Mouse (Mus musculus) left cerebral cortex, adult 11 months (tissue): ENCODE measurements around the gene Fam107b.

Experiments
- DNase-seq: peaks from one replicate; pipeline ENCODE4 v3.0.0; 2022; ENCODE audit warnings: low spot score

The Fam107b gene

DNA sequence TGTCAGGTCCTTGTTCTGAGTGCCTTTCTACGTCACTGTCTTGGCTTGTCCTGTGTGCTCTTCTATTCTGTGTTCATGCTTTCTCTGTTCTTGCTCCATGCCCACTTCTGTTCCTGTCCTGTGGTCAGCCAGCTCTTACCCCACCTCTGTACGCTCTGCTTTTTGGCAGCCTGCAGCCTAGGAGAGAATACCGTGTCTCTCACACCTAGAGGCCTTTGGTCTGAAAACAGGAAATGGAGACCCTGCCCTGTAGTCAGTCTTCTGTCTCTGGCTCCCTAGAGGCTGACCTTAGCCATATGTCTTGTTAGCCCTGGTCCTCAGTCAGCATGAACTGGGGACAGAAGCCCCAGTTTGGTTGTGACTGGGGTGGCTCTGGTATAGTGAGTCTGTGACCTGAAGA lies 170.0 kb downstream of the Fam107b start:
- no peak for DNase-seq

DNA sequence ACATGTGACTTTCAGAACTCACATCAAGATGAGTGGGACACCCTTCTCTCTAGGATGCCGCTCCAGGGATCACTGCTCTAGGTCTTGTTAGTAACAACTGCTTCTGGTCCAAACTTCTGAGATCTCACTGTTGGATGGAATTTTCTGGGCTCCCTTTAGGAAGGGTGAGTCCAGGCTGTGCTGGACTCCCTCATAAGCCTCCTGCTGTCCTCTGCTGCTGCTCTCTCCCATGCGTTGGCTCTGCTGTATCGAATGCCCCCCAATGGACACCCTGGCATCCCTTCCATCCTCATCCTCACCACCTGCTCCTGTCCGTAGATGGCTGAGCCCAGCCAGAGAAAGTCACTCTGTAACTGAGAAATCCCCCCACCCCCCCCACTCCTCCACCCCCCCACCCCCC lies 170.4 kb downstream of the Fam107b start:
- no peak for DNase-seq

DNA sequence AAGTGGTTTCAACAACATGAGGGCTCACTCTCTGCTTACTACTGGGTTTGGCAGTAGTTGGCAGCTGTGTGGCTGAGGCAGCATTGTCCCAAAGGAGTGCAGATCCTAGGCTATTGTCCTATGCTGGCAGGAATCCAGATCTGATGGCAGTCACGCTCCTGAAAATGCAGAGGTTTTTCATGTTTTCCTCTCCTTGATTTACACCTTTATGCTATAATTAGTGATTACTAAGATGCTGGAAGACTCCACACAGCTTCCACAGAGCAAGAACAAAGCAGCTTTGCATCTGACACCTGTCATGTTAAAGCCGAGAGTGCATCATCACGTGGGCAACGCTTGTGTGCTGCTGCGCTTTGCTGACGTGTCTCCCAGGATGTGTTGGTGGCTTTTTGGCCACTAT lies 172.2 kb downstream of the Fam107b start:
- no peak for DNase-seq

DNA sequence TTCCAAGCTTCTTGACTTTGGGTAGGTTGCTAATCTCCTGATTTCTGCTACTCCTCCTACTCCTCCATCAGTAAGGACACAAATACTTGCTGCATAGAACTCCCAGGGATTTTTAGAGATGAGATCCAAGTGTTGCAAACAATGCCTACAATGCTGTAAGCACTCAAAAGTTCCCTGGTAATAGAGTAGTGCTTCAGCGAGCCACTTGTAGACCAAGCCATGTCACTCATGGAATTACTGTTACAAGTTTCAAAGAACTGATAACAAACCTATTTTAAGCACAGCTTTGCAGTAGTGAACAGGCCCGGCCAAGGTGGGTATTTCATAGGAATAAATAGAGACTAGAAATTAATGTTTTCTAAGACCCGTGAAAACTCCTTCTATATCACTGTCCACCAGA lies 174.8 kb downstream of the Fam107b start:
- no peak for DNase-seq

DNA sequence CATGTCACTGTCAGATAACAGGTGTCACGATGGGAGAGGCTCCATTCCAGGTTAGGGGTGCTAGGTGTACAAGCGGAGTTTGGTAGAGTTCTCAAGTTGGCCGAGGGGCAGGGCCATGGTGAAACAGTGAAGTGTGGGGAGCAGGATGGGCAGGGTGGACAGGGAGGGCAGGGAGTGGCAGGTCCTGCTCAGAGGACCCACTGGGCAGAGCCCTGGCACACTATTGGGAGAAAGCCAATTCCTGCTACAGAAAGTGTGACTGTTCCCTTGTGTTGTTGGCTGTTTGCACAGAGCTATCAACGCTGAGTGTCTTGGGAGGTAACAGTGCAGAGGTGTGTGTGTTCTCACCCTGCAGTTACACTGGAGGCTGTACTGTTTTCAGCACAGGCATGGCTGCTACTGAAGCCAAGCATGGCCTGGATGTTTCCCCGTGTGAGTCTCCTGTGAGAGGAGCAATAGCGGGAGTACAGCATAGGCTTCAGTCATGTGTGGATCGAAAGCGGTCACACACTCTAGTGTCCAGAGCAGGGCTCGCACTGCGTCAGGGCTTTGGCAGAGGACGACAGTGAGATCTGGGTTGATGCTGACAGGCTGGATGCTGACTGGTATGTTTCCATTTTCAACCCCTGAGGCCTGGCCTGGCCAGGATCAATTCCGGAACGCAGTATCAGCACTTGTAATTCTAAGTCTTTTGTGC lies 175.8 kb downstream of the Fam107b start:
- no peak for DNase-seq

DNA sequence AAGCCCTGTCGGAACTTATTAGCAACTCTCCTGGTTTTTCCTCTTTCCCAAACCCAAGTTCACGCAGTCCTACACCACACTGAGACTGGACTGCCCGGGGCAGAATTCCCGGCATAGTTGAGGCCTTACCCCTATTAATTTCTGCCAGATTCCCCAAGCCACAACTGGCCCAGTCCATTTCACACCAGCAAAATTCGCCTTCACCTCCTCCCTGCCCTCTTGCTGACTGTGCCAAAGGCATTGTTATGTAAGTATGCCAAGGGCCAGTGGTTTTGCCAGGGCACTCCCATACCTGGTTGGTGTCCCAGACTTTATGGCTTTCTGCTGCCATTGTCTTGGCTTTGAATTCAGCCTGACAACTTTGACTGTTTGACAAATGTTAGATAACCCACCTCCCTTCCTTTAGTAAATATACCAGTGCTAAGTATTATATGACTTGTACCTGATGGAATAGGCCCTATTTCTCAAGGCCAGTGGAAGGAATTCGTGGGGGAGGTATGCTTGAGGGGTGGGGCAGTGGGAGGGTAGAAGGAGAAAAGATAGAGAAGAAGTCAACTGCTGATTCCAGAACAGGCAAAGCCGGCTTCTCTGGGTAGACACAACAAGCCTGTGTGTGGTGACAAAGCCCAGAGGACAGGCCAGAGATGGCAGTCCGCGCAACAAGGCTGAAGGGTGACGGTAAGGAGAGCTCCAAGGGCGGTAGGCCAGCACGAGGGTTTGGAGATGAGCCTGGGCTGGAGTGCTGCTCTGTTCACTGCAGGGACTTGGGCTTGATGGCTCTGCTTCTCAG lies 178.6 kb downstream of the Fam107b start:
- DNase-seq: no peak

DNA sequence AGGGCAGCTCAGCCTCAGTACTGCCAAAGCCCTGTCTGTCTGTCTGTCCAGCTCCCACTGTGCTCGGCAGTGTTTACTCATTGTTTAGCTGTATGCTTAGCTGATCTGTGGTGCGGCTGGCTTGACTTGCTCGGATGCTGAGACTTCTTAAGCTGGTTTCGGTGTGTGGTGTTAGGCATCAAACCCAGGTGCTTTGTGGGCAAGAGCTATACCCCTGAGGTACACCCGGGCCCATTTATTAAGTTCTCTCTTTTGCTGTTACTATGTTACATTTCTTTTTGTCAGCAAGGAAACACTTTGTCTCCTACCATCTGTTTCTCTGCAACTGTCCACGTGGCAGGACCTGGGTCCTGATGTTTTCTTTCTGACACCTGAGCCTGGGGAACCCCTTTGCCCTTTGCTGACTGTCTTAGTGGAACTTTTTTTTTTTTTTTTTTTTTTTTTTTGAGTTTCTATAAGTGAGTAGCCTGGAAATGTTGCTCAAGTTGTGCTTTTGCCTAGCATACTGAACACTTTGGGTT lies 179.3 kb downstream of the Fam107b start:
- no peak for DNase-seq

DNA sequence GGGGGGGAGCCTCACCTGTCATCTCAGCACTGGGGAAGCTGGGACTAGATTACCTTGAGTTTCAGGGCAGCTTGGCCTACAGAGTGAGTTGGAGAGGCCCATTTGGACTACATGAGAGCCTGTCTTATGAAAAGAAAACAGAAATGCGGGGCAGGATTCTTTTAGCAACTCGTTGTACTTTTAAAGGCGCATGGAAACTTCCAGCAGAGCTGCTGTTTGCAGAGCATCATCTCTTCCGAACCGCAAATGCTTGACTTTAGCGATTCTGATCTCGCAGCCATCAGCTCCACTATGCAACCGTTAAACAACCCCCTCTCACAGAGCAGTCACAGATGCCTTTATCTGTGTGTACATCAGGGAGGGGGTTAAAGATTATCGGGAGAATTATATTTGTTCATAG lies 179.8 kb downstream of the Fam107b start:
- DNase-seq: no peak

DNA sequence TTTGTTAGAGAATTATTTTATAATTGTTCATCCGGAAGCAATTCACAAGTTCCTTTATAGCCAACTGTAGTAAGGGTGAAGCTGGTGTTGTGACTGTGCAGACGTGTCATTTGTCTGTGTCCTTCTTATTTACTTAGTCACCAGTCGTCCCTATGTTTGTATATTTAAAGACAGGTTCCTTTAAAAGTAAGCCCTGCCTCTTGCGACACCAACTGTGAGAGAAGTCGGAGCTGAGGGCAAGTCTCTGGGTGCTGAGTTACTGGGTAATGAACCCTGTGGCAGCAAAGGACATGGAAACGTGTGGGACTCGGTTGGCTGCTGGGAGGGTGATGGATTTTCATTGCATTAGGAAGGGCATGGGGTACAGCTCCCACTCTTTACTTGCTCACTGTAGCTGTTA lies 182.1 kb downstream of the Fam107b start:
- no peak for DNase-seq

DNA sequence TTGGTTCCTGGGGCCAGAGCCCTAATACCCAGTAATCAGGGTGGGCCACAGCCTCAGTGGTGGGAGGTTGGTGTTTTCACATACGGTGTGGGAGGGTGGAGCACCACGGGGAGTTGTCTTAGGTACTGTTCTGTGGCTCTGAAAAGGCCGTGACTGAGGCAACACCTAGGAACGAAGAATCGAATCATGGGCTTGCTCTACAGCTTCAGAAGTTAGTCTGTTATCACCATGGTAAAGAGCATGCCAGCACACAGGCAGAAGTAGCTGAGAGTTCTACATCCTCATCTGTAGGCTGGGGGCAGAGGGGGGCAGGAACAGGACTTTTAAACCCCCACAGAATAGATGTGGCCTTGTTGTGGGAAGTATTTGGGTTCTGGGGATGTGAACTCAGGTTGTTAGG lies 182.6 kb downstream of the Fam107b start:
- no peak for DNase-seq

DNA sequence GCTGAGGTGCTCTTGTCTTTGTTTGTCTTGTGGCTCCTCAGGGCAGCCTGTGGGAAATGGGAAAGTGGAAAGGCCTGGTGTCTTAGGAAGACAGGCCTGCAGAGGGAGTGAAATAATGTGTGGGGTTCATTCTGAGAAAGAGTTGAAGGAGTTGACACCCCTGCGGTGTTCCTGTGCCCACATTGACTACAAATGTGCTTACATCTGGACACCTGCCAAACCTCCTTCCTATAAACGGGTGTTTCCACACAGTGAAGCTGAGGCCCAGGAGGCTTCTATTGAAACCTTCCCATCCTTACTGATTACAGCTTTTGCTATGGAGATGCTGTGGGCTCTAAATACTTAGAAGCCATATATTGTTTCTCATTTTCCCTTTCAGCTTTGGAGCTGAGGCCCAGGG lies 183.5 kb downstream of the Fam107b start:
- DNase-seq: no peak

DNA sequence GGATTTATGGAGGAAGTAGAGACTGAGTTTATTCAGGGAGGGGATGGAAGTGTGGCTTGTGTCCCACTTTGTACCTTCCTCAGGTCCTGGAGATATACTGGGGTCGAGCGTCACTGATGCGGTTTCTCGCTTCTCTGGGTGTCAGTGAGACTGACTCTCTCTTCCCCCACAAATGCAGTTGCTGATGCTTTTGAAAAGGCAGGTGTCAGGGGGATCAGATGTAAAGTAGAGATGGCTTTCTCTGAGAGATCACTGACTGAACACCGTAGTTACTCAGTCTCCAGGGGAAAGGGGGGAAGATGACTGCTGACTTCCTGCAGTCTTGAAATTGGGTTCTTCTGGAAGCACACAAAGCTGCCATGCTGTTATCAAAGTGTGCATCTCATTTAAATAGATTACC lies 185.6 kb downstream of the Fam107b start:
- DNase-seq: no peak

DNA sequence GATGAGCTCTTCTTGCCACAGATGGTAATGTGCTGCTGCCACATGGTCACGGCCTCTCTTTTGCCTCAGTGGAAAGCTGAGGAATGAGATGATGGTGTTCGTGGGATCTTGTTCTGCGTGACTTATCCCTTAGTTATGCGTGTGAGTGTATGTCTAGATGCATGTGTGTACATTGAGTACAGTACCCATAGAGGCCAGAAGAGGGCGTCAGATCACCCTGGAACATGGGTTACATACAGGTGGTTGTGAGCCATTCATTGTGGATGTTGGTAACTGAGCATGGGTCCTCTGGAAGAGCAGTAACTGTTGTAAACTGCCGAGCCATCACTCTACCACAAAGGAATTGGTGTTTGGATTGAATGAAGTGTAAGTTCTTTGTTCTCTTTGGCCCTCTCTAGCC lies 188.1 kb downstream of the Fam107b start:
- no peak for DNase-seq

DNA sequence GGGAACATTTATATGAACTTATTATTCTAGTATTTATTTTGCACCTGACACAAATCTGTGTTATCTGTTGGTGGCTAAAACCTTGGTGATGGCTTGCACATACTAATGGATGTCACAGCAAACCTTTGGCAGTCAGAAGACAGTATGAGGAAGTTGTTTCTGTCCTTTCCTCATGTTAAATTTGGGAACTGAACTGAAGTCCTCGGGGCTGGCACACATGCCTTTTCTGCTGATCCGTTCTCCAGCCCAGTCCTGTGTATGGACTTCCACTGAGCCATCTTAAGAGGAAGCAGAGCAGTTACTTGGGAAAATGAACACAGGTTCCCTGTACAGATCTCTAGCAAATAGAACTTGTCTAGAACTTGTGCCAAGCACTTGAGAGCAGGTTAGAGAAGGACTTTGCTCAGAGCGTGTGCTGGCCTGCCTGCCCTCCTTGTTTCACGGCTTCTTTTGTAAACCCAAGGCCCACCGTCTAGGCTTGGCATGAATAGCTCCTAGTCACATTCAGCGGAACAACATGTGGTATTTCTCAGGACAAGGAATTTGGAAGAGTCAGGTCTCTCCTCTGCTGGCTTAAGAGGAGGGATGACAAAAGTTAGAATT lies 190.0 kb downstream of the Fam107b start:
- no peak for DNase-seq

DNA sequence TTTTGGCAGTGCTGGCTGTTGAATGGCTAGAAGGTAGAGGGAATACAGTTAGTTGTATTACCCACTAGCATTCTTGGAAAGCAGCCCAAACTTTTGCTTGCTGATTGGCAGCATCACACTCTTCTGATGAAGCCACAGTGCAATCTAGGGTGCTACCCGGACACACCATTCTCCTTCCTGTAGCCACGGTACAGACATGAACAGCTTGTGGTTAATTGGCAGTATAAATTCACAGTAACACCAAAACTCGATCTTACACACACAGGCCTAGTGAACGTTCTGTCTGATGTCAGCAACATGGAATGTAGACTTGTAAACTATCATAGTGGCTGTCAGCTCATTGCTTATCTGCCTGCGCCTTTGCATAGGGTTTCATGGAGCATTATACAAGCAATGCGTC lies 193.8 kb downstream of the Fam107b start:
- DNase-seq: no peak

DNA sequence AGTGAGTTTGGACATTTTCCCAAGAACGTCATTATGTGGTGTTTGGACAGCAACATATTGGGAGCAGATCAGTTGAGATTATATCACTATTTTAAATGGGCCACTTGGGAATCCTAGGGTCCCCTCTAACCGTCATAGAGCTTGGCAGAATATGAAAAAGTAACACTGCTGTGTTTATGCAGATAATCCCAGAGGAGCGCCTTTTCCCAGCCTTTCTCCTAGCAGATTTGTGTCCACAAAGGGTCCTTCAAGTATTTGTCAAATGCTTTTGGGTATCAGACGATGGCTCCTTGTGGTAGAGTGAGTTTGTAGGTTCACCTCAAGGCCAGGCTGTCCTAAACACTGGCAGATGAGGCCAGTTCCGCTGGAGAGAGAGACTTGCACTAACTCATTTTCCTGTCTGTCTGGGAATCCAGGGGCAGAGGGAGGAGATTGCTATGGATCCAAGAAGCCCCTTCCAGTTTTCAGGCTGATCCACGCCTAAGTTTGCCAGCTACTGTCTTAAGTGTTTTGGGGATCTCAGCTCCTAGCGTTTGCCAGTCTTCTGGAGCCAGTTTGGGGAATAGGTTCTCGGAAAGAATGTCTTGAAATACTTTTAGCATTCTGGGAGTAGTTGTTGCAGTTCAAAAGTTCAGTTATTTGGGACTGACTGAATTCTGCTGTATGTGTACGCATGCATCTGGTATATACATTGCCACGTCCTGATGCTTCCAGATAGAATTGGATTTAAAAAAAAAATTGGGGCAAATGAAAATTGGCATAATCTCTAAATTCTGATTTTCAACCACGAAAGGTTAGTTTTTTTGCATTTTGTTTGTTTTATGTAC lies 195.9 kb downstream of the Fam107b start:
- DNase-seq: no peak

DNA sequence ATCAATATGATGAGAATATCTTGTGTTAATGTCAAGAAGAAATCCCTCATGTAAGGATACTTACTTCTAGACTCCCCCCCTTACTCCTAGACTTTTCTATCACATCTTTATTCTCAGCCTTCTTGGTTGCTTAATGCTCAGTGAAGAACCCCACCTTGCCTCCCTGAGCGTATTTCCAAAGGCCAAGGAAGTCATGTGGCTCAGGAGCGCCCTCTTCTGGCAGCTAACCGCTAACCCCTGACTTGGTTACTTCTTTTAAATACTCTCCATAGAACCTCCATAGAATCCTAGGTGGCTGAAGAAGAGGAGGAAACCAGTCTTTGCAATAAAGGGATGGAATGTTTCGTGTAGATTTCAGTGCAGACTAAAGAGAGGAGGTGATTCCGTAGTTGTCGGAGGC lies 199.0 kb downstream of the Fam107b start:
- peak; percentile 17 for DNase-seq

DNA sequence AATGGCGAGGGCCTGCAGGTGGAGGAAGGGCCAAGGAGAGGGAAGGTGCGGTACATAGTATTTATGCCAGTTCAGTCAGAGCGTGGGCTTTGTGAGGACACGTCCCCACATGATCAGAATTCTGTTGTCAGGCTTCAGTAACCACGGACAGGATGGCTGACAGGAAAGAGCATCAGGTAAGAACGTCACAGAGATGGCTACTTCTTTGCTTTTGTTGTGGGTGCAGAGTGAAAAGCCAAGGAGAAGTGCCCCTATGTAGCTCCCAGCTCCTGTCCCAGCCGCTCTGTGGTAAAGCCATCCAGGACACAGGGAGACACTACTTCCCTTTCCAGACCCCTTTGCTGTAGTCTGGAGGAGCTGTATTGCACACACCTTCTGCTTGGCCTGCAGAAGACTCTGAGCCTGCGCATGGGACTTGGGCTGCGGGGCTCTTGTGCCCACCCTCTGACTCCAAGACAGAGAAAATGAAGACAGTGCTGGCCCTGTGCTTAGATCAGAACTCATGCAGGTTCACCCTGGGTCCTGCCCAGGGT lies 199.6 kb downstream of the Fam107b start:
- no peak for DNase-seq

DNA sequence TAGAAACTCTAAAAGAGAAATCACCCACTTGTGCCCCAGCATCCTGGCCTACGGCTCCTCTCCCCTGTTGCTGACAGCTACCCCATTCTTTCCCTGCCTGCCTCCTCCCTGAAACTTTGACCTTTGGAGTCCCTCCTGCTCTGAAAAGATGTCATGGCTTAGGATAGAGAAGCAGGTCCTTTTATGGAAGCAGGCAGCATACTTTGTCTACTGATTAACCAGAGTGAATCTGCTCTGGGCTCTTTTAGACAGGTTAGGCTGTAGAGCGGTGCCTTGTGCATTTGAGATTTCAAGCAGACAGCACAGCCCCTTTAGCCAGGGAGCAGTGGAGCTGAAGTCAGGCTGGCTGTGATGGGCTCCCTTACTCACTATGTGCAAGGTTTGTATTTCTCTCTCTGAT lies 200.1 kb downstream of the Fam107b start:
- no peak for DNase-seq

DNA sequence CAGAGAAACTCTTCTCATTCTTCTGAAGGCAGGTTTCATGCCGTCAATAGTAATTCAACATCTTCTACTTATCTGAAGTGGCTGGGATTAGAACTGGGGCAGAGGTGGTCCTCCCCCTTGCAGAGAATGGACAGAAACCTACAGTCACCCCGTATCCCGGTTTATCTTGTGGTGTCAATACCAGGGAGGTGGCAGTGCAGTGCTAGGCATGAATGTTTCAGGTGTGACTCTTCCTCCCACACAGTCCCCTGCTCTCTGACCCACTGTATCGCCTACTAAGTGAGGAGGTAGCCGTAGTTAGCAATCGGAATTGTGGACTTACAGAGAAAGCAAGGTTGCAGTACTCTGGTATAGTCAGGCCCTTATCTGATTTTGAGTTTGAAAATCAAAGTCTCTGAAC lies 201.2 kb downstream of the Fam107b start:
- no peak for DNase-seq

DNA sequence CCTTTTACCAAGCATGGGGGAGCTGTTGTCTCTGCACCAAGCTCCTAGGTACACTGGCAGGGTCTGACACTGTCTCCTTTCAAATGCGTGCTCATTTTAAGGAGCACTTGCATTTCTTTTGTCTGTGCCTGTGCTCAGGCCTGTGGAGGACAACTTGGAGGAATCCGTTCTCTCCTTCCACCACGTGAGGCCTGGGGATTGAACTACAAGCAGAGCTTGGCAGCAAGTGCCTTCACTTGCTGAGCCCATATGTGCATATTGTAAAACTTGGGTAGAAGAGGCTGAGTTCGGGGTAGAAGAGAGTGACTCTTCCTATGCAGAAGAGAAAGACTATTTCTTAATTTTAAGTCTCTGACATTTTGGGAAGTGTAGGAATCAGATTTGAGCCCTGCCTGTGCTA lies 202.8 kb downstream of the Fam107b start:
- no peak for DNase-seq

DNA sequence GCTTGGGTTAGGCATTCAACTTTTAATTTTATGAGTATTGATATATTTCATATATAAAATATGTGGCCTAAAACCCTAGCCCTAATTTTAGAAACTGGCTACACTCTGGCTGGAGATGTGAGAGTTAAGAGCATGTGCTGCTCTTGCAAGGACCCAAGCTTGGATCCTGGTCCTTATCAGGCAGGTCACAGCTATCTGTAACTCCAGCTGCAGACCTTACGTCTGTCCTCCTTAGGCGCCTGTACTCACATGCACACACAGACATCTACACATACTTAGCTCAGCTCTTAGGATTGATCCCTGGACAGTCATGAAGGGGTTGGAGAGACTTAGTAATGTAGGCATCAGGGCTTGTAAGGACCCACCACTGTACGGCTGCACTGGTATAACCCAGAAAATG lies 205.3 kb downstream of the Fam107b start:
- no peak for DNase-seq
